Mouse (Mus musculus) gastrocnemius, adult 2 months (tissue): ENCODE results near the gene Nucb1. TPM values are rescaled to one million over a fixed set of nuclear protein-coding genes. Genes with fewer than 3 reads are reported as not detected.
"Not testable (repeated sequence)": the region's sequence is repeated elsewhere in the genome, so short reads cannot be mapped to it uniquely, and the experiment has no call there.

Experiments used
- DNase-seq: peaks from one replicate; pipeline ENCODE4 v3.0.0; 2022
- H3K27ac ChIP-seq: fragments of 200-600 bp; 2 replicates; pipeline ENCODE4 v1.8.1; 2022; ENCODE audit warnings: mild to moderate bottlenecking
- H3K4me3 ChIP-seq: fragments of 200-600 bp; 2 replicates; pipeline ENCODE4 v1.8.1; 2022; ENCODE audit warnings: mild to moderate bottlenecking, moderate library complexity
- CTCF ChIP-seq: fragments of 200-600 bp; IDR thresholded peaks from 2 replicates; pipeline ENCODE4 v1.8.1; 2022; ENCODE audit warnings: antibody characterized with exemption, mild to moderate bottlenecking, moderate library complexity
- intact Hi-C: fragments of 180-260 bp; cut with DNase I; formaldehyde crosslinking; loops from one replicate; pipeline ENCODE4 v1.15.1; 2025
- total RNA-seq, 2 experiments: library from RNA; stranded (reverse); gene quantifications; 2 replicates each; pipeline ENCODE4 v1.2.3; 2021

Gene Nucb1
- total RNA-seq, 2 experiments from 2014 or later: 55.1 to 61.8 TPM

- intact Hi-C loops: no loop called here
- peak overlapping the region; percentile 92 for H3K27ac ChIP-seq
Measured at GRCm38 (mm10) chr7:45522194-45522752, 12.1 kb upstream of the Nucb1 start.

GRCm38 (mm10) chr7:45521728-45522184 lies 11.6 kb upstream of the Nucb1 start:
- Histone ChIP-seq H3K4me3 (peak overlapping the region; percentile 92), H3K27ac (peak overlapping the region; percentile 92)
- peak; percentile 89 for DNase-seq
- intact Hi-C loops: no loop called here
- peak; percentile 43 for TF ChIP-seq CTCF

More at GRCm38 (mm10) chr7:45522194-45522752, 12.1 kb upstream of the Nucb1 start:
- DNase-seq: no peak
- TF ChIP-seq CTCF: no peak
- peak overlapping the region; percentile 92 for H3K4me3 ChIP-seq

- no peak for DNase-seq
- peak overlapping the region; percentile 10; the same call in 1 of the 2 replicates for H3K27ac ChIP-seq
- TF ChIP-seq CTCF: no peak
- intact Hi-C loops: no loop called here
- H3K4me3 ChIP-seq: no peak overlapping the region
Measured at GRCm38 (mm10) chr7:45520605-45521004, 10.4 kb upstream of the Nucb1 start.

DNA sequence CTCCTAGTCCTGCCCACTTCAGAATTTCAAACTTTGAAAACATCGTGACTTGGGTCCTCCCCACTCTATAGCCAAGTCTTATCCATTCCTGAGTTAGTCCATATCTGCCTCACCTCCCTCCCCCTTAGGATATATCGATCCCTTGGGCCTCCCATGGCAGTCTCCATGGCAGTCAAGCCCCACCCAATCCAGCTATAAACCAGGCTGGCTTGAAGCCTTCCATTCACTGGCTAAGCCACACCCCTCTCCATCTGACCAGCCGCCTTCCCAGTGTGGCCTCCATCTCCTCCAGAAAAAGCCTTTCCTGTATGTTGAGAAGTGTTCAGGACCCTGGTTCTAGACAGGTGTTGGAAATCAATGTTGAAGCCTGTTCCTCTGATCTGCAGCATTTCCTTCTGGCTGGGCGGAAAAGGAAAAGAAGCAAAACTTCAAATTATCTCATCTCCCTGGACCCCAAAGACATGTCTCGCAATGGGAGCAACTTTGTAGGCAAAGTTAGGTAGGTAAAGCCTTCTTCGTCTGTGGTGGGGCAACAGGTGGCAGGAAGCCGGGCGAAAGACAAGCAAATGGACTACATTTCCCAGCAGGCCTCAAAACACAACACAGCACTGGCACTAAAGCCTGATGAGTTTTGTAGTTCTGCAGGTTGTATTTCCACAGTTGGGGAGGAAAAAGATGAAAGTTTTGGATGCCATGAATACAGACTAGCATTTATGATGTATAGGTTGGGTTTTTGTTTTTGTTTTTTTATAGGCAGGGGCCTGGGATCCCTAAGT lies 9.3 kb upstream of the Nucb1 start:
- Histone ChIP-seq H3K27ac (no peak overlapping the region), H3K4me3 (no peak overlapping the region)
- intact Hi-C loops: no loop called here
- no peak for TF ChIP-seq CTCF
- DNase-seq: no peak

- no peak for DNase-seq
- TF ChIP-seq CTCF: no peak
- H3K4me3 ChIP-seq: no peak overlapping the region
- intact Hi-C loops: no loop called here
- H3K27ac ChIP-seq: no peak overlapping the region
Measured at GRCm38 (mm10) chr7:45518618-45519017, 8.4 kb upstream of the Nucb1 start.

DNA sequence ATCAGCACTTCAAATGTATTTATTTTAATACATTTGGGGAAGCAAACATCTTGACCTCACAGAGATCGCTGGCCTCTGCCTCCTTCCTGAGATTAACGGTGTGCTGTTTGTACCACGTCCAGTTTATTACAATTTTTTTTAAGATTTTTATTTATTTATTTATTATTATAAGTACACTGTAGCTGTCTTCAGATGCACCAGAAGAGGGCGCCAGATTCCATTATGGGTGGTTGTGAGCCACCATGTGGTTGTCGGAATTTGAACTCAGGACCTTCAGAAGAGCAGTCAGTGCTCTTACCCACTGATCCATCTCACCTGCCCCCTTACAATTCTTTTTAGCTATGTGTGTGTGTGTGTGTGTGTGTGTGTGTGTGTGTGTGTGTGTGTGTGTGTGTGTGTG lies 6.6 kb upstream of the Nucb1 start:
- intact Hi-C loops, H3K27ac ChIP-seq, DNase-seq, H3K4me3 ChIP-seq: not testable (repeated sequence)
- peak; percentile 61 for TF ChIP-seq CTCF

DNA sequence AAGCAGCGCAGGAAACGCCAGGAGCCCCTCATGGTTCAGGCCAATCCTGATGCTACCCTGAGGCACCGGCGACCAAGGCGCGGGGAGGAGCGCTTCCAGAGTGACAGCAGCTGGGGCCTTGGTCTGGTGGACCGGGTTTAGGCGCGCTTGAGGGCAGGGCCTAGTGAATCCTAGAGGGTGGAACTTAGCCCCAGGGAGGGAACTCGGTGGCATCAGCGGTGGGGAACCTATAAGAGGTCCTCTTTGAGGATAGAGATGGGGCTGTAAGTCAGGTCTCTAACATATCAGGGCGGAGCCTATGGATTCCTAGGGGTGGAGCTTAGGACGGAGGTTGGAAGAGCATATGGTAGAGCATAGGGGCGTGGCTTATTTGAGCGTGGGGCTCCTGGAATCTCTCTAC lies 5.2 kb upstream of the Nucb1 start:
- DNase-seq: no peak
- TF ChIP-seq CTCF: no peak
- intact Hi-C loops: no loop called here
- Histone ChIP-seq H3K27ac (no peak overlapping the region), H3K4me3 (no peak overlapping the region)

DNA sequence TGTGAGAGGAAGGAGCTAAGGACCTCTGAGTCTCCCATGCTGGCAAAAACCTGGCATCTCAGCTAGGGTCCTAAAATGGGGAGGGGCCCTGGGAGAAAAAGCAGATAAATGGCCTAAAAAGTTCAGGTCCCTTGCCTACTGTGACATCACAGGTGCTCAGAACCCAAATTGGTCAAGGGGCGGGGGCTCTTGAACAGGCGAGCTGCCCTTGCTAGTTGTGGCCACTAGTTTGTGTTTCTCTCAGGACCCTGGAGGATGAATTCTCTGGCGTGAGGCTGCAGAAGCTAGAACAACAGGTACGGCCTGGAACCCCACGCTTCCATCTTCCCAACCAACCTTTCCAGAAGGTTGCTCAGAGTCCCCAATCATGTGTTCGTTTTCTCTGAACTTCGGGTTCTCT lies 4.2 kb upstream of the Nucb1 start:
- no peak for DNase-seq
- H3K4me3 ChIP-seq: no peak overlapping the region
- intact Hi-C loops: no loop called here
- H3K27ac ChIP-seq: no peak overlapping the region
- TF ChIP-seq CTCF: no peak

GRCm38 (mm10) chr7:45509181-45509882 lies 874 bp downstream of the Nucb1 start:
- peak overlapping the region; percentile 96 for H3K27ac ChIP-seq
- H3K4me3 ChIP-seq: peak overlapping the region; percentile 84
- no peak for TF ChIP-seq CTCF
- intact Hi-C loops: no loop called here
- DNase-seq: no peak

DNA sequence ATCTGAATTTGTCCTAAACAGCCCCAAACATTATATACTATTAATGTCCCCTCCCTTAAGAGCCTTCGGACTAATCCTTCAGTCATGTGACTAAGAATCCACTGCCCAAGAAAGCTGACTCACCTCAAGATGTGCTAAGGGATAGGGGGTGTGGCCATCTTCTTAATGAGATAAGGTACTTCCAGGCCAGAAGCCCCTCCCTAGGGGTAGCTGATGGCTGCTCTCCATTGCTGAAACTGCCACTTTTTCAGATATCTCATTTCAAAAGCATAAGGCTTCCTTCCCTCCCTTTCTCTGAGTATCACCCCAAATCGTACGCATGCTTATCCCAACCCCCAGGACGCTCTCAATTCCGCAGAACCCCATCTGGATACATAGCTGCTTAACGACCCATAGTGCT lies 1.6 kb downstream of the Nucb1 start:
- intact Hi-C loops: no loop called here
- peak overlapping the region; percentile 96; the same call in 1 of the 2 replicates for H3K27ac ChIP-seq
- TF ChIP-seq CTCF: no peak
- peak overlapping the region; percentile 84 for H3K4me3 ChIP-seq
- DNase-seq: no peak

GRCm38 (mm10) chr7:45507583-45507982 lies 2.6 kb downstream of the Nucb1 start:
- Histone ChIP-seq H3K4me3 (no peak overlapping the region), H3K27ac (no peak overlapping the region)
- DNase-seq: no peak
- TF ChIP-seq CTCF: no peak
- intact Hi-C loops: loop anchor here (1.0 kb wide), 1 partner anchor 29 kb away; no protein-coding TSS in a partner anchor

DNA sequence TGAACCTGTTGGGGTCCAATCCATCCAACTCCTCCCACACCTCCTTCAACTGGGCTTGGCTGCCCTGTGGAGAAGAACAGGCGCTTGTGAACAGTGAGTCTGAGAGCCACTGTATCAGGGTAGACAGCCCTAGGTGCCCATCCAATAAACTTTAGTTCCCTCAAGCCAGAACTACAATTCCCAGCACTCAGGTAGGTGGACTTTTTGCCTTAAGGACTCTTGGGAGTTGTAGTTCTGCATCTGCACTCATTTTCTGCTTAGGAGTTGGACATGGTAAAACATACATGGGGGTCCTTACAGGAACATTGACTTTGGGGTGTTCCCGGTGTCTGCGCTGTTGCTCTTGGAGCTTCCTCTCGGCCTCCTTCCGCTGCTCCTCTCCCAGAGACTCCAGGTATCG lies 11.8 kb downstream of the Nucb1 start:
- Histone ChIP-seq H3K27ac (no peak overlapping the region), H3K4me3 (no peak overlapping the region)
- TF ChIP-seq CTCF: no peak
- no peak for DNase-seq
- intact Hi-C loops: no loop called here

DNA sequence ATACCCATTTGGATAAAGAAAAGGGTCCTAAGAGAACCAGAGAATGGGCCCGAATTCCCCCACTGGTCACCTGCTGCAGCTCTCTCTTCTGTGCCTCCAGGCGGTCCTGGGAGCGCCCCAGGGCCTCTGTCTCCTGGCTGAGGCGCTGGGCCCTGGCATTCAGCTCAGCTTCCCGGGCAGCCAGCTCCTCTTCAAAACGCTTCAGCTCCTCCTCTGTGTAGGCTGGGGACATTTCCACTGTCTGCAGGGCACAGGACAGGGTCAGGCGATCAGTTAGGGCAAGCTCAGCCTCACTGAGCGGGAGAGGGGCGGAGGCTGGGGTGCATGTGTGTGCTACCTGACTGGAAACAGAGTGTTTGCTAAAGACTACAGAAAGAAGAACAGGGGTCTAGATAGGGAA lies 15.7 kb downstream of the Nucb1 start:
- DNase-seq: peak; percentile 45
- no peak for TF ChIP-seq CTCF
- H3K27ac ChIP-seq: peak overlapping the region; percentile 94
- intact Hi-C loops: no loop called here
- H3K4me3 ChIP-seq: no peak overlapping the region
